Mouse (Mus musculus) monocyte, adult 5-6 weeks (primary cell): ENCODE data around the gene Snurf. TPM values are rescaled to one million over a fixed set of nuclear protein-coding genes. Genes with fewer than 3 reads are reported as not detected.

Experiments
- ATAC-seq: fragments of 153-309, 156-312 bp; replicated peaks from 2 replicates; pipeline ENCODE4 v1.8.0; 2017; ENCODE audit warnings: mild to moderate bottlenecking; ENCODE audit not compliant: low TSS enrichment, insufficient number of reproducible peaks, severe bottlenecking, poor library complexity, low FRiP score
- total RNA-seq: library from RNA; stranded (forward); fragments of 200-1000, 200-491, 200-594 nt; gene quantifications from 3 replicates; pipeline ENCODE4 v1.2.3, GENCODE M21; 2017

Gene Snurf
- not detected in 3 replicates for total RNA-seq

DNA sequence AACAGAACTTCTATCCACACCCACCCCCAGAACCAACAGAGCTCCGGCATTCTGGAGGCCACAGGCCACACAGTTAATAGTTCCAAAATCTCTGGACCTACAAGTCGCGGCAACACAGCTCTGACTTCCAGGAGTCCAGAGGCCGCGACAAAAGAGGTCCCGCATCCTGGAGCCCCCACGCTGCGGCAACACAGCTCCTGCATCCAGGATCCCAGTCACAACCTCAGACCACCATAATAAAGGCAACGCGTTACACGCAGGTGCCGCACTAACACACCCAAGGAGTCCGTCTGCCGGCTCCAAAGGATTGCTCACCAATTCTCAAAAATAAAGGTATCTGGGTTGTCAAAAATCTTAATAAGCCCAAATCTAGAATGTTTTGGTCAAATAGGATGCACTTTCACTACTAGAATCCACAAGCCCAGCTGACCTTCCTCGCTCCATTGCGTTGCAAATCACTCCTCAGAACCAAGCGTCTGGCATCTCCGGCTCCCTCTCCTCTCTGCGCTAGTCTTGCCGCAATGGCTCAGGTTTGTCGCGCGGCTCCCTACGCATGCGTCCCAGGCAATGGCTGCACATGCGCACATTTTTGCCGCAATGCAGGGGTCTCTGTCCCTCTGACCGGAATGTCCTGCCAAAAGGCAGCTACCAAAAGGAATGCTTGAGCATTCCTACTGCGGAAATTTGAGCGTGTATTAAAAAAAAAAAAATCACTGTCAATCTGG lies at the start of gene Snurf, which contains the start of gene Gm38393:
Gene Snurf, minus strand, starts transcription at position 444 of the 725 bp plus-strand sequence.
Gene Gm38393, minus strand, starts transcription at position 459 of the 725 bp plus-strand sequence.
- ATAC-seq: no peak

- no peak for ATAC-seq
Observed at GRCm38 (mm10) chr7:60047481-60048201, 42.8 kb upstream of the Snurf start.

- ATAC-seq: no peak
Observed at GRCm38 (mm10) chr7:60013186-60013585, 8.3 kb upstream of the Snurf start.

DNA sequence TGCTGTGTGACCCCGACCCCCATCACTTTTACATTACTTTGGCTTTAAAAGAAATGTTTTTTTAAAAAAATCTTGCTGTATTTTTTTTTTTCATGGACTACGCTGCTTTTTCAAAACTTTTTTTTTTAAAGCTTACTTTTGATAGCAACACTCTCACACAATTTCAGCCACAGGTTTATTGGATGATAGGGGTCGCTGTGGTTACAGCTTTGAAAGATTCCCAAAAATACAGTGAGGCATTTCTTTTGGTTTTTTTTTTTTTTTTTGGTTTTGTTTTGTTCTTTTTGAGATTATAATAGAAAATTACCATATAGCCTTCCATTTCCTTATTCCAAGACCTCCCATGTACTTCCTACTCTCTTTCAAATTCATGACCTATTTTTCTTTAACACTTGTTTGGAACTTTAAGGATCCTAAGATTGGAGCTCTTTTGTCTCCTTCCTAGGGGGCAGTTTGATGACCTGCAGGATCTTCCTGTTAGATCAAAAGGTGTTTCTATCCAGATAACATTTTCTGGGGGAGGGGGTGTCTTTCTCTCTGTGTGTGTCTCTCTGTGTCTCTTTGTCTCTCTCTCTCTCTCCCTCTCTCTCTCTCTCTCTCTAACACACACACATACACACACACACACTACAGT lies 3.0 kb upstream of the Snurf start:
- no peak for ATAC-seq

DNA sequence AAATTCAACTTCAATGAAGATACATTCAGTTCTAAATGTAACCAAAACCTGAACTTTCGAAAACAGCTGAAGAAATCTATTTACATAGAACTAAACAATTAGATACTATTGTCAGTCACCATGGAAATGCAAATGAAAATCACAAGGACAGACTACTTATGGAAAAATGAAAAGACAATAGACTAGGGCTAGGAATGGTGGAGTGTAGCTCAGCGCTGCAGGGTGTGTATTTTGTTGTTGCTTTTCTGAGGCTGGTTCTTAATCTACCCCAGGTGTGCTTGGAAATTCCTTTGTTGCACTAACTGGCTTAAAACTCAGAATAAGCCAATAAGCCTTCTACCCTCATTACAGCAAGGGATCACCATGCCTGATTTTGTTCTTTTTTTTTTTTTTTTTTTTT lies 1.4 kb upstream of the Snurf start:
- no peak for ATAC-seq

GRCm38 (mm10) chr7:60003921-60004605 lies 786 bp downstream of the Snurf start:
- peak; percentile 22; the same call in 1 of the 2 replicates for ATAC-seq

GRCm38 (mm10) chr7:60003006-60003865 lies 1.6 kb downstream of the Snurf start:
- ATAC-seq: no peak

- no peak for ATAC-seq
Observed at GRCm38 (mm10) chr7:59978646-59979045, 26.2 kb downstream of the Snurf start.

Other genes starting within 250 kb of the Snurf start
- gene Gm38393, start within 50 bp of the Snurf start, total RNA-seq: not detected in 3 replicates
- gene Snrpn, start 135.2 kb upstream of the Snurf start, total RNA-seq: not detected in 3 replicates